Mouse (Mus musculus): ENCODE data around the gene Kif13a. TPM values are rescaled to one million over a fixed set of nuclear protein-coding genes. Genes with fewer than 3 reads are reported as not detected.
A peak's percentile ranks its signal among the peaks of the same experiment; 100 is the strongest.

The Kif13a gene
- polyA plus RNA-seq, 1 experiment from 2014 or later, result 16.1 TPM

DNA sequence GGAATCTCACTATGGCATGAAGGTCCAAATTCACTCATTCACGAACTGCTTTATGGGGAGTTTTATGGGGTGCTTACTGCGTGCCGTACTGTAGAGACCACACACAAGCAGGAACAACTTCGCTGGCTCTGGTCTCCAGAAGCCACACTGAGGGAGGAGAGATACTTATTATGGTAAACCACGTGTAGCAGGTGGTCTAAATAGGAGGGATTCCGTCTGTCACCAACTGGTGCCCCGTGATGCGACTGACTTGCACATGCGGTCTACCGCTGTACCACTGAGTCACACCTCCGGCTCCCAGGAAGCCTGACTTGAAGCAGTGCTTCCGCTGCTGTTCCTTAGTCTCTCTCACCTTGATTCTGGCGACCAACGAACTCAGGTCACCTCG is 986 bp upstream of the Kif13a start:
- Histone ChIP-seq H3K9me3 (ENCODE audit: control insufficient read depth, low read length) (no peaks in the 10 kb centered on the region), H3K4me1 (ENCODE audit: control insufficient read depth, insufficient read depth, low read length) (peaks cover 12% of the 10 kb centered on the region), H3K9ac (ENCODE audit: low read length) (peak overlapping the region; percentile 87), H3K27me3 (ENCODE audit: control insufficient read depth, insufficient read depth, low read length) (no peaks in the 10 kb centered on the region; the same call in 1 of the 2 replicates), H3K4me3 (ENCODE audit: low read depth, low read length) (peak overlapping the region; percentile 60), H3K4me2 (peak overlapping the region; percentile 84), H3K36me3 (ENCODE audit: control insufficient read depth, insufficient read depth, low read length) (no peaks in the 10 kb centered on the region; the same call in 1 of the 2 replicates), H3K27ac (ENCODE audit: low read depth, low read length) (peak overlapping the region; percentile 97; the same call in 1 of the 2 replicates)
- ATAC-seq (ENCODE audit: low FRiP score) (peak; percentile 13), DNase-seq (ENCODE audit: low spot score, missing footprints) (no peak)
- 1% methylated on average over 15 of the region's 15 CpGs for WGBS

- WGBS, result 0% methylated on average over 60 of the region's 60 CpGs
- no peaks in the 10 kb centered on the region for H3K9me3 ChIP-seq (ENCODE audit: control insufficient read depth, low read length)
- no peaks in the 10 kb centered on the region; the same call in 1 of the 2 replicates for H3K36me3 ChIP-seq (ENCODE audit: control insufficient read depth, insufficient read depth, low read length)
- peak overlapping the region; percentile 60 for H3K4me3 ChIP-seq (ENCODE audit: low read depth, low read length)
- H3K27ac ChIP-seq (ENCODE audit: low read depth, low read length), result peak overlapping the region; percentile 97
- H3K4me1 ChIP-seq (ENCODE audit: control insufficient read depth, insufficient read depth, low read length), result peaks cover 12% of the 10 kb centered on the region
- peak; percentile 98 for DNase-seq (ENCODE audit: low spot score, missing footprints)
- H3K27me3 ChIP-seq (ENCODE audit: control insufficient read depth, insufficient read depth, low read length), result no peaks in the 10 kb centered on the region; the same call in 1 of the 2 replicates
- H3K9ac ChIP-seq (ENCODE audit: low read length), result peak overlapping the region; percentile 87
- ATAC-seq (ENCODE audit: low FRiP score), result peak; percentile 72
- H3K4me2 ChIP-seq, result peak overlapping the region; percentile 84
Measured at GRCm38 (mm10) chr13:46928961-46929691, 541 bp downstream of the Kif13a start.

DNA sequence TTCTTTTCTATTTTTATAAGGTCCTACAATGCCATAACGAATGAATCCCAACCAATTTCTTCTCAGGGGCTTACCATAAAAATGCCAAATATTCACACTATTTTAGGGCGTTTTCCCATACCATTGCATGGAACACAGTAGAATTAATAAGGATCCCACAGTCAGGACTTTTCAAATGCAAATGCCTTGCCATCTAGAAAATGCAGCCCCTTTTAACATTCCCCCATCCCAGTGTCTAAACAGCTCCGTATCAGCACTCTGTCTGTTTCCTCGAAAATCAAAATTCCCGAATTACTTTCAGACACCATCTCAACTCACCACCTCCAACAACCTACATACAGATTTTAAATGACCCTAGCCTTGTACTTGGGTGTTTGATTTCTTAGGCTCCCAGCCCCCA is 1.3 kb downstream of the Kif13a start:
- Histone ChIP-seq H3K27ac (ENCODE audit: low read depth, low read length) (no peak overlapping the region; the same call in 1 of the 2 replicates), H3K27me3 (ENCODE audit: control insufficient read depth, insufficient read depth, low read length) (no peaks in the 10 kb centered on the region; the same call in 1 of the 2 replicates), H3K9ac (ENCODE audit: low read length) (peak overlapping the region; percentile 87), H3K4me1 (ENCODE audit: control insufficient read depth, insufficient read depth, low read length) (peaks cover 12% of the 10 kb centered on the region), H3K36me3 (ENCODE audit: control insufficient read depth, insufficient read depth, low read length) (no peaks in the 10 kb centered on the region; the same call in 1 of the 2 replicates), H3K4me2 (peak overlapping the region; percentile 84), H3K9me3 (ENCODE audit: control insufficient read depth, low read length) (no peaks in the 10 kb centered on the region), H3K4me3 (ENCODE audit: low read depth, low read length) (peak overlapping the region; percentile 60)
- 23% methylated on average over 5 of the region's 5 CpGs for WGBS
- ATAC-seq (ENCODE audit: low FRiP score) (no peak), DNase-seq (ENCODE audit: low spot score, missing footprints) (peak; percentile 86)

DNA sequence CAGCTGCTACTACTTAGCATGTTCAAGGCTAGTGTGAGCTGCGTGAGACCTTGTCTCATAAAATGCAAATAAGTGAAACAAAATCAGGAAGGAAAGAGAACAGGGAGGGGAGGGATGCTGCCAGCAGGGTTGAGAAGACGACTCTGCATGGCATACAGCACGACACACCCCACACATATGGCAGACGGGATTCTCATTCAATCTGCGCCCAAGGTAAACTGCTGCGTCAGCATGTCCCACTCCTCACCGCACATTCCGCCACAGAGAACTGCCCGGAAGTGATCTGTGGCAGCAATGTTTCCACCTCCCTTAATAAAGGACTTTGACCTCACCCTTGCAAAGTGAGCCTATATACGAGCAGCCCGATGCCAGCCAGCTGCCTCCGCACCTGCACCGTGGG is 4.0 kb downstream of the Kif13a start:
- DNase-seq (ENCODE audit: low spot score, missing footprints), result no peak
- ATAC-seq (ENCODE audit: low FRiP score), result no peak
- Histone ChIP-seq H3K9ac (ENCODE audit: low read length) (no peak overlapping the region), H3K4me1 (ENCODE audit: control insufficient read depth, insufficient read depth, low read length) (peaks cover 10% of the 10 kb centered on the region), H3K36me3 (ENCODE audit: control insufficient read depth, insufficient read depth, low read length) (no peaks in the 10 kb centered on the region; the same call in 1 of the 2 replicates), H3K4me3 (ENCODE audit: low read depth, low read length) (no peak overlapping the region), H3K27ac (ENCODE audit: low read depth, low read length) (no peak overlapping the region), H3K9me3 (ENCODE audit: control insufficient read depth, low read length) (no peaks in the 10 kb centered on the region), H3K4me2 (no peak overlapping the region), H3K27me3 (ENCODE audit: control insufficient read depth, insufficient read depth, low read length) (no peaks in the 10 kb centered on the region)
- WGBS, result 94% methylated on average over 13 of the region's 13 CpGs

DNA sequence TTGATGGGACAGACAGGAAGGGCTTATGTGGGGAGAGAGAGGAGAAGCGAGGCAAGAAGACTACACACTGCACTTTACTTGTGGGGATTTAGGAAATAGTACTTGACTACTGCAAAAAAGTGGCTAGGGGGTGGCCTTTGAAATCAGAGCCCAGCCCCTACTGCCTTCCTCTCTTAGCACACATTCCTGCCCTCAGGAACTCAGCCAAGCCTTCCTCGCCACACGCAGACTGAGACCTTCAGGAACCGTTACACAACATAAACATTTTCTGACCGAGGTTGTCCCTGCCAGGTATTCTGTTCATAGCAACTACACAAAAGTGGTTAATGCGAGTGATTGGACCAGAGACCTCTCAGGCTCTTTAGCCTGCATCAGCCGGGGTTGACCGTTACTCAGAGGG is 8.1 kb downstream of the Kif13a start:
- no peak overlapping the region for H3K9ac ChIP-seq (ENCODE audit: low read length)
- H3K4me3 ChIP-seq (ENCODE audit: low read depth, low read length), result no peak overlapping the region
- H3K36me3 ChIP-seq (ENCODE audit: control insufficient read depth, insufficient read depth, low read length), result no peaks in the 10 kb centered on the region; the same call in 1 of the 2 replicates
- no peak overlapping the region for H3K27ac ChIP-seq (ENCODE audit: low read depth, low read length)
- H3K9me3 ChIP-seq (ENCODE audit: control insufficient read depth, low read length), result no peaks in the 10 kb centered on the region
- no peak overlapping the region for H3K4me2 ChIP-seq
- WGBS, result 91% methylated on average over 8 of the region's 8 CpGs
- no peak for ATAC-seq (ENCODE audit: low FRiP score)
- no peaks in the 10 kb centered on the region for H3K27me3 ChIP-seq (ENCODE audit: control insufficient read depth, insufficient read depth, low read length)
- DNase-seq (ENCODE audit: low spot score, missing footprints), result no peak
- H3K4me1 ChIP-seq (ENCODE audit: control insufficient read depth, insufficient read depth, low read length), result no peaks in the 10 kb centered on the region

GRCm38 (mm10) chr13:46919797-46920196 is 9.9 kb downstream of the Kif13a start:
- no peak overlapping the region for H3K4me3 ChIP-seq (ENCODE audit: low read depth, low read length)
- no peak overlapping the region for H3K4me2 ChIP-seq
- ATAC-seq (ENCODE audit: low FRiP score) (no peak), DNase-seq (ENCODE audit: low spot score, missing footprints) (no peak)
- H3K27ac ChIP-seq (ENCODE audit: low read depth, low read length), result no peak overlapping the region
- 88% methylated on average over 2 of the region's 2 CpGs for WGBS
- H3K9ac ChIP-seq (ENCODE audit: low read length), result no peak overlapping the region
- H3K36me3 ChIP-seq (ENCODE audit: control insufficient read depth, insufficient read depth, low read length), result no peaks in the 10 kb centered on the region
- no peaks in the 10 kb centered on the region for H3K9me3 ChIP-seq (ENCODE audit: control insufficient read depth, low read length)
- no peaks in the 10 kb centered on the region for H3K4me1 ChIP-seq (ENCODE audit: control insufficient read depth, insufficient read depth, low read length)
- no peaks in the 10 kb centered on the region for H3K27me3 ChIP-seq (ENCODE audit: control insufficient read depth, insufficient read depth, low read length)

GRCm38 (mm10) chr13:46918509-46918908 is 11.2 kb downstream of the Kif13a start:
- 88% methylated on average over 5 of the region's 5 CpGs for WGBS
- no peaks in the 10 kb centered on the region for H3K36me3 ChIP-seq (ENCODE audit: control insufficient read depth, insufficient read depth, low read length)
- no peak overlapping the region for H3K27ac ChIP-seq (ENCODE audit: low read depth, low read length)
- ATAC-seq (ENCODE audit: low FRiP score) (no peak), DNase-seq (ENCODE audit: low spot score, missing footprints) (no peak)
- no peak overlapping the region for H3K9ac ChIP-seq (ENCODE audit: low read length)
- no peak overlapping the region for H3K4me2 ChIP-seq
- H3K4me3 ChIP-seq (ENCODE audit: low read depth, low read length), result no peak overlapping the region
- H3K4me1 ChIP-seq (ENCODE audit: control insufficient read depth, insufficient read depth, low read length), result no peaks in the 10 kb centered on the region
- no peaks in the 10 kb centered on the region for H3K9me3 ChIP-seq (ENCODE audit: control insufficient read depth, low read length)
- H3K27me3 ChIP-seq (ENCODE audit: control insufficient read depth, insufficient read depth, low read length), result no peaks in the 10 kb centered on the region

- Histone ChIP-seq H3K4me3 (ENCODE audit: low read depth, low read length) (no peak overlapping the region), H3K4me1 (ENCODE audit: control insufficient read depth, insufficient read depth, low read length) (peaks cover 10% of the 10 kb centered on the region), H3K36me3 (ENCODE audit: control insufficient read depth, insufficient read depth, low read length) (no peaks in the 10 kb centered on the region), H3K4me2 (no peak overlapping the region), H3K9ac (ENCODE audit: low read length) (no peak overlapping the region), H3K27me3 (ENCODE audit: control insufficient read depth, insufficient read depth, low read length) (no peaks in the 10 kb centered on the region), H3K9me3 (ENCODE audit: control insufficient read depth, low read length) (no peaks in the 10 kb centered on the region), H3K27ac (ENCODE audit: low read depth, low read length) (no peak overlapping the region)
- WGBS, result 80% methylated on average over 6 of the region's 6 CpGs
- DNase-seq (ENCODE audit: low spot score, missing footprints), result no peak
- ATAC-seq (ENCODE audit: low FRiP score), result no peak
Measured at GRCm38 (mm10) chr13:46911960-46912359, 17.7 kb downstream of the Kif13a start.

DNA sequence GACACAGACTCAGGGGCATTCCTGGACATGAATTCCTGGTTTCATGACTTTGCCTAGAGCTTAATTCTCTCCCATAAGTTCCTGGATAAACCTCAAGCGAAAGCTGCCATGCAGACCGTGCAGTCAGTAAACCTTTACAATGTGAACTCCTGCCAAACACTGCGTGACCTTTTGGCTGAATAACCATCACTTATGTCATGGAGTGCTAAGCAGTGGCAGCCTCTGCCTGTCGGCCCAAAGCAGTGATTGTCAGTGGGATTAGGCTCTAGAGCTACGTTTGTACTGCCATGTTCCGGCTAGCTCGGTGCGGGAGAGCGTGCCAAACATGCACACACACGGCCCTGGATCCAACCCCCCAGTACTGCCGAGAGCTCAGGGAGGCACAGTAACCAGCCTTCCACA is 18.6 kb downstream of the Kif13a start:
- DNase-seq (ENCODE audit: low spot score, missing footprints), result no peak
- 54% methylated on average over 11 of the region's 11 CpGs for WGBS
- no peak for ATAC-seq (ENCODE audit: low FRiP score)
- Histone ChIP-seq H3K9me3 (ENCODE audit: control insufficient read depth, low read length) (no peaks in the 10 kb centered on the region), H3K27ac (ENCODE audit: low read depth, low read length) (no peak overlapping the region), H3K4me3 (ENCODE audit: low read depth, low read length) (no peak overlapping the region), H3K4me2 (no peak overlapping the region), H3K36me3 (ENCODE audit: control insufficient read depth, insufficient read depth, low read length) (no peaks in the 10 kb centered on the region), H3K27me3 (ENCODE audit: control insufficient read depth, insufficient read depth, low read length) (no peaks in the 10 kb centered on the region), H3K9ac (ENCODE audit: low read length) (no peak overlapping the region), H3K4me1 (ENCODE audit: control insufficient read depth, insufficient read depth, low read length) (peaks cover 10% of the 10 kb centered on the region)

All from midbrain, embryonic 11.5 days (tissue).